Mouse (Mus musculus) right cerebral cortex, postnatal 4 days (tissue): ENCODE measurements around the gene Znrf1.
"Not testable (repeated sequence)": the region's sequence is repeated elsewhere in the genome, so short reads cannot be mapped to it uniquely, and the experiment has no call there.

Source experiments
- DNase-seq: peaks from one replicate; pipeline ENCODE4 v3.0.0-alpha.2; 2022

Gene Znrf1

GRCm38 (mm10) chr8:111642496-111642895, 106.6 kb downstream of the Znrf1 start:
- DNase-seq = no peak

- DNase-seq = no peak
Observed at GRCm38 (mm10) chr8:111642939-111643263, 107.0 kb downstream of the Znrf1 start.

DNA sequence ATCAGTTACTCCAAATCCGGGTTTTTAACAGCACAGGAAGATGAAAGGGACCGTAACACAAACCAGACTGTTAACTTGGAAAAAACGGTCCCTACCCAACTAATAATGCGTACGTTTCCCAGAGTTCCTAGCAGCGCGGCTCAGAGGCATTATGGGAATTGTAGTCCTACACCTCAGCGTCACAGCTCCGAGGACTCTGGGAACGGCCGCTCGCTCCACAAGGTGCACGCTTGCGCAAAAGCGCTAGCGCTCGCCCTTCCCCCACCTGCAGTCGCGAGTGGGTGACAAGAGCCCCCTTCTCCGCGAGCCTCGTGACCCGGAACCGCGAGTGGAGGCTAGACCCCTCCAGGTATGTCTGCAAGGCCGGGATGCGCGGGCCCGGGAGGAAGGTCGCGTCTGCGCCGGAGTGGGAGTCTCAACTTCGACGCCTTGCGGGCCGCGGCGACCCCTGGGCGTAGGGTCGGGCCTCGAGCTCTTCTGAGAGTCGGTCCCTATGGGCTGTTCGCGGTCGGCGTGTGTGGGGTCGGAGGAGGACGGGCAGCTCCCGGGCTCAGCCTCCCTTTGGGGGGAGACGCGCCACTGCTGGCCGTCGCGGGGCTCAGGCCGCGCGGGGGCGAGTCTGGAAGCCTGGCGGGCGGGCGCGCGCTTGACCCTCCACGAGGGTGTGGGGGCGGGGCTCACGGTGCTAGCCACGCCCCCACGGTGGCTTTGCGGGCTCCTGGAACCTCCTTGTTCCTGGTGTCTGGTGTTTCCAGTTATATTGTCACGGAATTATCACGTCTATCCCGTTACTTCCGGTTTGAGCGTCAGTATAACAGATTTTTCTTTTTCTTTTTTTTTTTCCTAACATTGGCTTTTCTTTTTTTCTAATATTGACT, 107.6 kb downstream of the Znrf1 start, which contains the start of gene Zfp1:
TSS of gene Zfp1 (plus strand) at position 138 of the 878 bp plus-strand sequence.
- peak; percentile 96 for DNase-seq

DNA sequence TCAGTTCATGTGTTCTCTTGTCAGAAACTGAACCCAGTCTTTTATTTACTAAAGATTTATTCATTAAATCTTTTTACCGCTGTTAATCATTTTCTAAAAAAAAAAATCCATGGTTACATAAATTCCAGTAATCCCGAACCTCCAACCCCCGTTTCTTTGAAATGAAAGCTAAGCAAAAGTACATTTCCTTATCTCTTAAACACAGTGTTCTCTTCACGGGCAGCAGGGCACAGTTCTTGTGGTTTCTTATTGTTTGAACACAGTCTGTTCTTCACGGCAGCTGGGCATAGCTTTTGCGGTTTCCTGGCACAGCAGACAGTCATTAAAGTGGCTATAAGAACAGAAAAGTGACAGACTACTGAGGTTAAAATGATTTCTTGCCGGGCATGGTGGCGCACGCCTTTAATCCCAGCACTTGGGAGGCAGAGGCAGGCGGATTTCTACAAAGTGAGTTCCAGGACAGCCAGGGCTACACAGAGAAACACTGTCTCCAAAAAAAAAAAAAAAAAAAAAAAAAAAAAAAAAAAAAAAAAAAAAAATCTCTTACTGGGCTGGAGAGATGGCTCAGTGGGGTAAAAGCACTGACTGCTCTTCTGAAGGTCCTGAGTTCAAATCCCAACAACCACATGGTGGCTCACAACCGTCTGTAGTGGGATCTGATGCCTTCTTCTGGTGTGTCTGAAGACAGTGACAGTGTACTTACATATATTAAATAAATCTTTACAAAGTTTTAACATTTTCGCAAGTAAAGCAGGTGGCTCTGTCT, 108.6 kb downstream of the Znrf1 start:
- DNase-seq = not testable (repeated sequence)

DNA sequence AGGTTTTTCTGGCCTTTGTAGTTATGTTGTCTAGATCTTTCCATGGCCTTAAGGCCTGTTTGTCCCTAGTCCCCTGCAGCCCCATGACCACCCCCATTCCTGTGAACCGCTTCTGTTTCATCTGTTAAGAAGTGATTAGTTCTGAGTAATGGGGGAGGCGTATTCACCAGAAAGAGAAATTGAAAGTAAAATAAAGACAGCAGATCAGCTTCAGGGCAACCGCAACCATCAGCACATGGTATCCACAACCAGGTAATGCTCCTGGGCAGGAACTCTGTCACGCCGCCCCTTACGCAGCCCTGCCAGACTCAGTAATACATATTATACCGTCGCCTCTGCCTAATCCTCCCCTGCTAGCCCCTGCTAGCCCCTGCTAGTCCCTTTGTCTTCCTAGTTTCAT, 109.8 kb downstream of the Znrf1 start:
- DNase-seq = no peak

DNA sequence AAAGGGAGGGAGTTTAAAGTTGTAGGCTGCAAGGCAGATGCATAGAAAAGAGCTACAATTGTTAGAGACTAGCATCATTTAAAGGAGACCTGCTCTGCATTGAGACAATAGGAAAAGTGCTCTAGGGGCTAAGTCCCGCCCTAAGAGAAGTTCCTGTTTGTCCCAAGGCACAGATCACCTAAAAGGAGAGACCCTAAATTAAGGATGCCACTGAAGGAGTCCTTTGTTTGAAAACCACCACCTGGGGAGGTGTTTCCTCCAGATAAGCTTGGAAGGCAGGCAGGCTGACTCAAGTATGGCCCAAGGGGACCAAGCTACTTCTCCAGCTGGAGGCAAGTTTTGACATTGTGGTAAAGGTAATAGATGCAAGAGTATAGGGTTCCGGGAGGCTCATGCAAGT, 112.9 kb downstream of the Znrf1 start:
- no peak for DNase-seq

DNA sequence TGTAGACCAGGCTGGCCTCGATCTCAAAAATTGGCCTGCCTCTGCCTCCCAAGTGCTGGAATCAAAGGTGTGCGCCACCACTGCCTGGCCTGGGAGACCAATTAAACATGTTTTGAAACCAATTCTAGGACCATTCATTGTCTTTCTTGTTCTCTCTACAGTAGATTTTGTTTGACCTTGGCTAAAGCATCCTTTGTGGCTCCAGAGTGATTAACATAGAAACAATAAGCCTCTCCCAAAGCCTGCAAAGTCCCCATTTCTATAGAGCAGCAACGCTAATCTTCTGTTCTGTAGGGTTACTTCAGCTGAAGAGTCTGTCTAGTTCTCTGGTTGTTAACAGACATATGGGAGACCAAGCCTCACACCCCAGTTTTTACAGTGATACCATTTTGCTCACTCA, 114.8 kb downstream of the Znrf1 start:
- DNase-seq = no peak

DNA sequence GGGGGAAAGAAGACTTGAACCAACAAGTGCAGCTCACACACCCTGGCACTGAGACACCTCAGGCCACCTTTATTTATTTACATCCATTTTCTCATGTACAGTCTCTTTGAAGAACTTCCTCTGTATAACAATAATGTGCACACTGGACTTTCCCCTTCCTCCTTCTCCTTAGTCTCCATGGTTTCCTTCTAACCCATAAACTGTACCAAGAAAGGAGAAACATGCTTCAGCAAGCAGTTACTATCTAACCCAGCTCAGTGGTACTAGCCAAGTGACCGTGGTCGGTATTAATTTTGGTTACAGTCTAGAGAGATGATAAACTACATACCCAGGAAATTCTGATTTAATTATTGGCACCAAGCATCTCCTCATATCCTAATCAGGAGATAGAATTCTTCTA, 117.6 kb downstream of the Znrf1 start:
- DNase-seq = no peak

- no peak for DNase-seq
Observed at GRCm38 (mm10) chr8:111657312-111657854, 121.5 kb downstream of the Znrf1 start.

DNA sequence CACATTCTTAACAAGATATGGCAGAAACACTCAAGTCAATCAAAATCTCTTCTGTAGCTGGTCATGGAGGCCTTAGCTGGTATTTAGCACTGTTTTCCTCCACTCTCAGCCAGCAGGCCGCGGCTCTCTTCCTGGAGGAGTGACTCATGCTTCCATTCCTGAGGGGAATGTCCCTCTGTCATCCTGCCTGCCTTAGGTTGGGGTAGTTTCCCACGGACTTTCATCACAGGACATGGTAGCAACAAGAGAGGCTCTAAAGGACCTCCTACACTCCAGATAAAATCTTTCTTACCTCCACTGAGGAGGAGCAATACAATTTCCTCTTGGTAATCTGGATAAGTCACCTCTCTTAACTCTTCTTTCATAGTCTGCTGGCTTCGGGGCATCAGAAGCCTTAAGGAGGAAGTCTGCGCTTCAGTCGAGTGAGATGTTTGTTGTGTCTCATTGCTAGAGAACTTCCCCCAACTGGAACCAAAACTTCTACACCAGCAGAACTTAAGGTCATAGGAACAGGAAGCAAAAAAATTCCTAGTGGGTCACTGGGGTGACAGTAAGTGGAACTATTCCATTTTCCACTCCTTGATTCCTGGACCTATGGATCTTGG, 123.0 kb downstream of the Znrf1 start:
- DNase-seq = no peak

DNA sequence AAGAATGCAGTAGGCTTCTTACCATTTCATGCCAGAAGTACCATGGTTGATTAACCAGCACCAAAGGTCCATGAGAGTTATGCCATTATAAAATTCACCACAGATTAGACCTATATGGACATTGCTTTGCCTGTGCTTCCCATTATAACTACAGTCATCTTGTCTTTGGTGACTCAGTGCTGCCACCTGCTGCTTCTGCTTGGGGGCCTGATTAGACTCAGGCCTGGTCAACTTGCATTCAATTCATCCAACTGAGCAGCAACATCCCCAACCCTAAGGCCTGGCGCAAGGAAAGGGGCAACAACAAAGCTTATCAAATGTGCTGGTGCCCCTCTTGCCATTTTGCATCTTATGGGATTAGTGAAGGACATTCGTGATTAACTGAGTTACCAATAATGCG, 126.6 kb downstream of the Znrf1 start:
- DNase-seq = peak; percentile 77

- DNase-seq = no peak
Observed at GRCm38 (mm10) chr8:111666751-111667150, 130.9 kb downstream of the Znrf1 start.
